ENCODE assay signal across 8 mouse cellular contexts in genomic region chr5:8893300-8894103, GRCm38 (mm10). TPM values are rescaled to one million over a fixed set of nuclear protein-coding genes. Genes with fewer than 3 reads are reported as not detected.
DNase-seq lines count a peak whose midpoint lies in the region; ATAC-seq and TF ChIP-seq lines count a peak whose summit lies in the region.

TSS of gene Abcb4 (plus strand) at chr5:8893717.

- peak within 1 kb of the TSS; percentile 87 for H3K4me2 ChIP-seq in forebrain, embryonic 14.5 days (ENCODE audit: low read length)
- peak within 1 kb of the TSS; percentile 84 for H3K4me2 ChIP-seq in liver, embryonic 15.5 days
- peak within 1 kb of the TSS; percentile 87 for H3K4me2 ChIP-seq in neural tube, embryonic 11.5 days (ENCODE audit: low read depth)
- H3K4me2 ChIP-seq in stomach, embryonic 15.5 days: peak within 1 kb of the TSS; percentile 97

- peak within 1 kb of the TSS; percentile 67 for H3K9ac ChIP-seq in forebrain, embryonic 14.5 days (ENCODE audit: low read length)
- H3K9ac ChIP-seq in liver, embryonic 15.5 days: peak within 1 kb of the TSS; percentile 90
- H3K9ac ChIP-seq in neural tube, embryonic 11.5 days (ENCODE audit: low read length): peak within 1 kb of the TSS; percentile 70
- H3K9ac ChIP-seq in stomach, embryonic 15.5 days: peak within 1 kb of the TSS; percentile 22; the same call in 1 of the 2 replicates

- peak; percentile 78 for DNase-seq in forebrain, embryonic 14.5 days (ENCODE audit: low spot score)
- peak; percentile 73 to 77 for DNase-seq in heart, postnatal 10 days
- peak; percentile 61 to 73 for DNase-seq in kidney, postnatal 4 days
- DNase-seq in neural tube, embryonic 11.5 days (ENCODE audit: low spot score): peak; percentile 80

- H3K4me1 ChIP-seq in E14TG2a.4 (replicated peaks; ENCODE audit: low read depth, low read length): peaks cover 9% of the 10 kb centered on the region
- peaks cover 2% of the 10 kb centered on the region; the same call in 1 of the 2 replicates for H3K4me1 ChIP-seq in forebrain, embryonic 14.5 days (ENCODE audit: control insufficient read depth, insufficient read depth, low read length)
- H3K4me1 ChIP-seq in liver, embryonic 15.5 days (replicated peaks): peaks cover 42% of the 10 kb centered on the region
- no peaks in the 10 kb centered on the region for H3K4me1 ChIP-seq in neural tube, embryonic 11.5 days (ENCODE audit: control insufficient read depth, insufficient read depth, low read length)
- H3K4me1 ChIP-seq in stomach, embryonic 15.5 days: no peaks in the 10 kb centered on the region

- 0 out of 2 replicates have a peak, but pooled peaks cover 3% of the 10 kb centered on the region for H3K9me3 ChIP-seq in E14TG2a.4 (ENCODE audit: low read length)
- no peaks in the 10 kb centered on the region for H3K9me3 ChIP-seq in forebrain, embryonic 14.5 days (replicated peaks; ENCODE audit: control insufficient read depth, low read length)
- no peaks in the 10 kb centered on the region for H3K9me3 ChIP-seq in liver, embryonic 15.5 days (replicated peaks)
- no peaks in the 10 kb centered on the region for H3K9me3 ChIP-seq in neural tube, embryonic 11.5 days (ENCODE audit: control insufficient read depth, low read length)
- H3K9me3 ChIP-seq in stomach, embryonic 15.5 days: no peaks in the 10 kb centered on the region

- TF ChIP-seq CTCF in E14TG2a.4 (conservative IDR thresholded peaks at IDR 0.05; ENCODE audit: low read length): no peak

- H3K4me3 ChIP-seq in E14TG2a.4 (replicated peaks; ENCODE audit: low read length): peak within 1 kb of the TSS; percentile 80
- peak within 1 kb of the TSS; percentile 59 for H3K4me3 ChIP-seq in forebrain, embryonic 14.5 days (ENCODE audit: low read depth, low read length)
- peak within 1 kb of the TSS; percentile 80 for H3K4me3 ChIP-seq in liver, embryonic 15.5 days (replicated peaks)
- peak within 1 kb of the TSS; percentile 60 for H3K4me3 ChIP-seq in neural tube, embryonic 11.5 days (ENCODE audit: low read depth, low read length)
- H3K4me3 ChIP-seq in stomach, embryonic 15.5 days (replicated peaks): peak within 1 kb of the TSS; percentile 60

- H3K27ac ChIP-seq in forebrain, embryonic 14.5 days (ENCODE audit: low read depth, low read length): no peak within 1 kb of the TSS
- peak within 1 kb of the TSS; percentile 93 for H3K27ac ChIP-seq in liver, embryonic 15.5 days (replicated peaks)
- H3K27ac ChIP-seq in neural tube, embryonic 11.5 days (ENCODE audit: low read depth, low read length): no peak within 1 kb of the TSS
- H3K27ac ChIP-seq in stomach, embryonic 15.5 days: no peak within 1 kb of the TSS

- under 1% methylated on average over 61 of the region's 65 CpGs for WGBS in forebrain, embryonic 14.5 days
- under 1% methylated on average over 62 of the region's 65 CpGs for WGBS in liver, embryonic 15.5 days (ENCODE audit: insufficient replicate concordance)
- WGBS in neural tube, embryonic 11.5 days: under 1% methylated on average over 65 of the region's 65 CpGs
- WGBS in stomach, embryonic 15.5 days: under 1% methylated on average over 64 of the region's 65 CpGs

- intact Hi-C loops in heart, postnatal 10 days (cut with DNase I): no loop called here

- H3K27me3 ChIP-seq in E14TG2a.4 (ENCODE audit: insufficient read depth, low read length): peaks cover 44% of the 10 kb centered on the region
- H3K27me3 ChIP-seq in forebrain, embryonic 14.5 days (replicated peaks; ENCODE audit: control insufficient read depth, insufficient read depth, low read length): 0 out of 2 replicates have a peak, but pooled peaks cover 2% of the 10 kb centered on the region
- no peaks in the 10 kb centered on the region for H3K27me3 ChIP-seq in liver, embryonic 15.5 days
- 0 out of 2 replicates have a peak, but pooled peaks cover 3% of the 10 kb centered on the region for H3K27me3 ChIP-seq in neural tube, embryonic 11.5 days (ENCODE audit: control insufficient read depth, insufficient read depth, low read length)
- H3K27me3 ChIP-seq in stomach, embryonic 15.5 days (replicated peaks): no peaks in the 10 kb centered on the region

- no peaks in the 10 kb centered on the region for H3K36me3 ChIP-seq in E14TG2a.4 (ENCODE audit: insufficient read depth, low read length)
- H3K36me3 ChIP-seq in forebrain, embryonic 14.5 days (ENCODE audit: control insufficient read depth, insufficient read depth, low read length): no peaks in the 10 kb centered on the region
- peaks cover 13% of the 10 kb centered on the region for H3K36me3 ChIP-seq in liver, embryonic 15.5 days (replicated peaks)
- no peaks in the 10 kb centered on the region for H3K36me3 ChIP-seq in neural tube, embryonic 11.5 days (ENCODE audit: control insufficient read depth, insufficient read depth, low read length)
- no peaks in the 10 kb centered on the region for H3K36me3 ChIP-seq in stomach, embryonic 15.5 days

- ATAC-seq in cerebellum, adult (ENCODE audit: insufficient number of reproducible peaks, low FRiP score, low TSS enrichment): peak; percentile 69
- peak; percentile 98 for ATAC-seq in forebrain, embryonic 14.5 days
- ATAC-seq in liver, embryonic 15.5 days (ENCODE audit: insufficient read depth): peak; percentile 89
- ATAC-seq in neural tube, embryonic 11.5 days (ENCODE audit: insufficient read depth, low FRiP score, low TSS enrichment): peak; percentile 89
- peak; percentile 90 for ATAC-seq in stomach, embryonic 15.5 days (ENCODE audit: insufficient read depth, low FRiP score, low read depth)

RNA-seq across cellular contexts. Expression of gene Abcb4, which starts in this region (rescaled TPM):
- polyA plus RNA-seq in forebrain, embryonic 14.5 days (2014; fragmentation: Nextera tagmentation; extraction: Ambion mirVana): 0.28 and 0.34 TPM in 2 replicates
- 1 to 10 TPM; 4.1 to 4.8 TPM for total RNA-seq in heart, postnatal 10 days (2021)
- polyA plus RNA-seq in liver, embryonic 15.5 days (2015; fragmentation: Nextera tagmentation; extraction: Ambion mirVana): 28.7 and 32.8 TPM in 2 replicates
- 0.32 and 0.62 TPM in 2 replicates for polyA plus RNA-seq in neural tube, embryonic 11.5 days (2014; fragmentation: Nextera tagmentation; extraction: Ambion mirVana)
- polyA plus RNA-seq in stomach, embryonic 15.5 days (2015; fragmentation: Nextera tagmentation; extraction: Ambion mirVana): 1.9 and 3.4 TPM in 2 replicates

Comparison
In these comparisons a context has a peak if more than half of its experiments do, and no peak if none do; other contexts are left out.
1. Peak in DNase-seq, ATAC-seq, H3K4me3 ChIP-seq, H3K9ac ChIP-seq and H3K4me2 ChIP-seq in forebrain, embryonic 14.5 days; RNA of the gene not detected or under 1 TPM.
2. Peak in DNase-seq, ATAC-seq, H3K4me3 ChIP-seq, H3K9ac ChIP-seq and H3K4me2 ChIP-seq in neural tube, embryonic 11.5 days; RNA of the gene not detected or under 1 TPM.
3. H3K9ac ChIP-seq: peak in every context shown above with its lines; median percentile 90 in liver, embryonic 15.5 days; 70 in neural tube, embryonic 11.5 days; 67 in forebrain, embryonic 14.5 days; 22 in stomach, embryonic 15.5 days.